Mouse (Mus musculus) forebrain, embryonic 16.5 days (tissue): Measurements from ENCODE around the gene Jade2. TPM values are rescaled to one million over a fixed set of nuclear protein-coding genes. Genes with fewer than 3 reads are reported as not detected.

Experiments used
- ATAC-seq: fragments of 200-750 bp; cut with Nextera tagmentation; 2 replicates; pipeline ENCODE4 v1.8.0; 2017; ENCODE audit warnings: mild to moderate bottlenecking, moderate library complexity
- H3K27ac ChIP-seq: fragments of 300-500 bp; sonication (generic); 2 replicates; pipeline ENCODE4 v1.5.1; 2014; ENCODE audit warnings: low read length, control low read depth
- H3K27me3 ChIP-seq: fragments of 300-500 bp; sonication (generic); replicated peaks from 2 replicates; pipeline ENCODE4 v1.6.1; 2014; ENCODE audit warnings: low read length; ENCODE audit not compliant: control insufficient read depth, insufficient read depth
- H3K36me3 ChIP-seq: fragments of 300-500 bp; sonication (generic); 2 replicates; pipeline ENCODE4 v1.6.1; 2014; ENCODE audit not compliant: control insufficient read depth, insufficient read depth
- H3K4me1 ChIP-seq: fragments of 300-500 bp; sonication (generic); replicated peaks from 2 replicates; pipeline ENCODE4 v1.6.1; 2014; ENCODE audit warnings: low read length; ENCODE audit not compliant: control insufficient read depth, insufficient read depth
- H3K4me2 ChIP-seq: fragments of 300-500 bp; sonication (generic); 2 replicates; pipeline ENCODE4 v1.6.1; 2014; ENCODE audit warnings: mild to moderate bottlenecking, low read length, control low read depth
- H3K4me3 ChIP-seq: fragments of 300-500 bp; sonication (generic); replicated peaks from 2 replicates; pipeline ENCODE4 v1.5.1; 2014; ENCODE audit warnings: mild to moderate bottlenecking, low read length, control low read depth
- H3K9ac ChIP-seq: fragments of 300-500 bp; sonication (generic); replicated peaks from 2 replicates; pipeline ENCODE4 v1.6.1; 2014; ENCODE audit warnings: low read depth, low read length, control low read depth
- H3K9me3 ChIP-seq: fragments of 300-500 bp; sonication (generic); 2 replicates; pipeline ENCODE4 v1.6.1; 2016; ENCODE audit warnings: low read length; ENCODE audit not compliant: control insufficient read depth
- WGBS: fragments of 180-500 bp; shearing (Covaris S2); extraction: QIAGEN DNeasy Blood & Tissue Kit; methylation state at CpG from one replicate; pipeline ENCODE4 v1.1.7; 2014; 5-methylcytosine and 5-hydroxymethylcytosine counted together
- polyA plus RNA-seq: library from polyadenylated mRNA; unstranded; fragments of >200 nt; fragmentation: Nextera tagmentation; extraction: Ambion mirVana; gene quantifications from 2 replicates; pipeline ENCODE4 v1.2.1, GENCODE M21; 2015

Jade2 gene
- polyA plus RNA-seq, 1 experiment from 2014 or later: 0.47 TPM

- Histone ChIP-seq H3K27ac (no peak overlapping the region), H3K27me3 (no peaks in the 10 kb centered on the region), H3K36me3 (no peaks in the 10 kb centered on the region), H3K4me3 (no peak overlapping the region), H3K9ac (no peak overlapping the region), H3K9me3 (no peaks in the 10 kb centered on the region), H3K4me1 (0 out of 2 replicates have a peak, but pooled peaks cover 2% of the 10 kb centered on the region), H3K4me2 (no peak overlapping the region)
- 92% methylated on average over 9 of the region's 9 CpGs for WGBS
- no peak for ATAC-seq
Measured at GRCm38 (mm10) chr11:51840657-51841056, 16.8 kb downstream of the Jade2 start.

- no peak for ATAC-seq
- Histone ChIP-seq H3K9ac (no peak overlapping the region), H3K27me3 (no peaks in the 10 kb centered on the region), H3K4me2 (no peak overlapping the region), H3K36me3 (no peaks in the 10 kb centered on the region), H3K4me1 (0 out of 2 replicates have a peak, but pooled peaks cover 2% of the 10 kb centered on the region), H3K4me3 (no peak overlapping the region), H3K9me3 (no peaks in the 10 kb centered on the region), H3K27ac (no peak overlapping the region)
- WGBS: 90% methylated on average over 11 of the region's 11 CpGs
Measured at GRCm38 (mm10) chr11:51839973-51840372, 17.5 kb downstream of the Jade2 start.

GRCm38 (mm10) chr11:51839106-51839505 is 18.3 kb downstream of the Jade2 start:
- no peak overlapping the region for H3K4me3 ChIP-seq
- 0 out of 2 replicates have a peak, but pooled peaks cover 2% of the 10 kb centered on the region for H3K4me1 ChIP-seq
- H3K4me2 ChIP-seq: no peak overlapping the region
- no peaks in the 10 kb centered on the region for H3K9me3 ChIP-seq
- no peak for ATAC-seq
- no peak overlapping the region for H3K27ac ChIP-seq
- H3K27me3 ChIP-seq: no peaks in the 10 kb centered on the region
- no peaks in the 10 kb centered on the region for H3K36me3 ChIP-seq
- H3K9ac ChIP-seq: no peak overlapping the region
- WGBS: 75% methylated on average over 2 of the region's 2 CpGs

- ATAC-seq: peak; percentile 58; the same call in 1 of the 2 replicates
- no peaks in the 10 kb centered on the region for H3K9me3 ChIP-seq
- 68% methylated on average over 8 of the region's 8 CpGs for WGBS
- no peak overlapping the region for H3K9ac ChIP-seq
- H3K36me3 ChIP-seq: no peaks in the 10 kb centered on the region
- H3K27ac ChIP-seq: no peak overlapping the region
- H3K4me2 ChIP-seq: no peak overlapping the region
- peaks cover 4% of the 10 kb centered on the region; the same call in 1 of the 2 replicates for H3K4me1 ChIP-seq
- no peaks in the 10 kb centered on the region for H3K27me3 ChIP-seq
- no peak overlapping the region for H3K4me3 ChIP-seq
Measured at GRCm38 (mm10) chr11:51837164-51838153, 20.0 kb downstream of the Jade2 start.

GRCm38 (mm10) chr11:51836506-51836905 is 20.9 kb downstream of the Jade2 start:
- H3K4me3 ChIP-seq: no peak overlapping the region
- ATAC-seq: no peak
- no peak overlapping the region for H3K9ac ChIP-seq
- WGBS: 81% methylated on average over 6 of the region's 6 CpGs
- H3K36me3 ChIP-seq: no peaks in the 10 kb centered on the region
- peaks cover 5% of the 10 kb centered on the region; the same call in 1 of the 2 replicates for H3K4me1 ChIP-seq
- no peak overlapping the region for H3K27ac ChIP-seq
- no peak overlapping the region for H3K4me2 ChIP-seq
- H3K9me3 ChIP-seq: no peaks in the 10 kb centered on the region
- H3K27me3 ChIP-seq: no peaks in the 10 kb centered on the region

GRCm38 (mm10) chr11:51835598-51835997 is 21.9 kb downstream of the Jade2 start:
- Histone ChIP-seq H3K9ac (no peak overlapping the region), H3K4me3 (no peak overlapping the region), H3K4me1 (peaks cover 5% of the 10 kb centered on the region; the same call in 1 of the 2 replicates), H3K27me3 (no peaks in the 10 kb centered on the region), H3K4me2 (no peak overlapping the region), H3K27ac (no peak overlapping the region), H3K9me3 (no peaks in the 10 kb centered on the region), H3K36me3 (no peaks in the 10 kb centered on the region)
- no peak for ATAC-seq
- 94% methylated on average over 12 of the region's 12 CpGs for WGBS

- whole genome bisulfite sequencing: 97% methylated on average over 8 of the region's 8 CpGs
- H3K36me3 ChIP-seq: no peaks in the 10 kb centered on the region
- no peaks in the 10 kb centered on the region for H3K27me3 ChIP-seq
- no peak overlapping the region for H3K4me2 ChIP-seq
- no peaks in the 10 kb centered on the region for H3K9me3 ChIP-seq
- no peak overlapping the region for H3K27ac ChIP-seq
- ATAC-seq: no peak
- H3K9ac ChIP-seq: no peak overlapping the region
- peaks cover 5% of the 10 kb centered on the region; the same call in 1 of the 2 replicates for H3K4me1 ChIP-seq
- no peak overlapping the region for H3K4me3 ChIP-seq
Measured at GRCm38 (mm10) chr11:51834067-51834411, 23.4 kb downstream of the Jade2 start.

- H3K27ac ChIP-seq: no peak overlapping the region
- 89% methylated on average over 10 of the region's 10 CpGs for WGBS
- no peaks in the 10 kb centered on the region for H3K36me3 ChIP-seq
- no peak overlapping the region for H3K9ac ChIP-seq
- H3K4me3 ChIP-seq: no peak overlapping the region
- no peak overlapping the region for H3K4me2 ChIP-seq
- H3K9me3 ChIP-seq: no peaks in the 10 kb centered on the region
- H3K27me3 ChIP-seq: no peaks in the 10 kb centered on the region
- ATAC-seq: no peak
- peaks cover 5% of the 10 kb centered on the region; the same call in 1 of the 2 replicates for H3K4me1 ChIP-seq
Measured at GRCm38 (mm10) chr11:51833393-51834066, 23.9 kb downstream of the Jade2 start.

GRCm38 (mm10) chr11:51832992-51833391 is 24.5 kb downstream of the Jade2 start:
- 73% methylated on average over 5 of the region's 5 CpGs for WGBS
- H3K27ac ChIP-seq: no peak overlapping the region
- no peaks in the 10 kb centered on the region for H3K27me3 ChIP-seq
- peaks cover 5% of the 10 kb centered on the region; the same call in 1 of the 2 replicates for H3K4me1 ChIP-seq
- no peak for ATAC-seq
- no peaks in the 10 kb centered on the region for H3K9me3 ChIP-seq
- H3K36me3 ChIP-seq: no peaks in the 10 kb centered on the region
- no peak overlapping the region for H3K4me3 ChIP-seq
- H3K4me2 ChIP-seq: no peak overlapping the region
- no peak overlapping the region for H3K9ac ChIP-seq
